Mouse (Mus musculus) small intestine, adult 2 months (tissue): ENCODE results near the gene Rasl2-9.
"Not testable (repeated sequence)": the region's sequence is repeated elsewhere in the genome, so short reads cannot be mapped to it uniquely, and the experiment has no call there.

ENCODE experiments used
- CTCF ChIP-seq: fragments of 200-500 bp; IDR thresholded peaks from 2 replicates; pipeline ENCODE4 v1.5.1; 2012; ENCODE audit warnings: low read depth, mild to moderate bottlenecking, control low read depth, inconsistent platforms, low read length, moderate library complexity, mixed read lengths; ENCODE audit not compliant: insufficient replicate concordance, insufficient read length; ENCODE audit errors: extremely low read depth
- POLR2A ChIP-seq: fragments of 200-500 bp; IDR thresholded peaks from 2 replicates; pipeline ENCODE4 v1.6.1; 2012; ENCODE audit warnings: low read depth, mild to moderate bottlenecking, control low read depth, inconsistent platforms, low read length, moderate library complexity

DNA sequence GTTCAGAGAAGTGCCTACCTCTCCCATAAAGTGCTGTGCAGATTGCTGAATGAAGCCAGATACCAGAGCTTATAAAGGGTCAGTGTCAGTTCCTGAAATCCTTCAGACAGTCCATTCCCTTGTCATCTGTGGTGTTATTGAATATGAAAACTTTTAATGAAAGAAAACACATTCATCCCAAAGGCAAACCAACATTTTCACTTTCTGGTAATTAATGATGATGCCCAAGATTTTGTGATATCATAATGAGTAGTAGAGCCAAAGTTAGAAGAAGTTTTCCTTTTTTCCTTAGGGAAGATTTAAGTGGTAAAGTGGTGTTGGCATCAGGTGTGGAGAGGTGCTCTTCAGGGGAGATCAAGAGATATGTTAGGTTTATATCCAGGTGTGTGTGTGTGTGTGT is 23.8 kb upstream of the Rasl2-9 start, which contains the start of gene Vmn1r55:
- TF ChIP-seq CTCF, POLR2A: not testable (repeated sequence)
